Mouse (Mus musculus): ENCODE measurements around the gene Ugt1a8.

DNA sequence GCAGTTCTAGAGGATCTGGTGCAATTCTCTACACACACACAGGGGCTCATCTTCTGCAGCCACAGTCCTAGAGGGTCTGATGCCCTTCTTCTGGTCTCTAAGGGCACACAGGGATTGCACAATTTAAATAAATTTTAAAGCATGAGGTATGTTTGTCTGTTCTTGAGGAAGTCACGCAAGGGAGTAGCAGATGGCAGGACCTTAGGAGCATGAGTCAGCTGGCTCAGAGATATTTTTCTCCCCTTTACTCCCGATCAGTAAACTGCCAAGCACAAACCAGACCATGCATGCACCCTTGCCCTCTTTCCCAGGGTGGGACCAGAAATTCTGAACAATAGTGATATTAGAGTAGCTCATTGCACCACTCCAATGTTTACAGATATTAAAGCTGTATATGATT is 70.8 kb downstream of the Ugt1a8 start:
- no peak for TF ChIP-seq POLR2A (IDR thresholded peaks at IDR 0.05; ENCODE audit: borderline replicate concordance, extremely low read depth, low read depth, low read length)
- TF ChIP-seq CTCF (IDR thresholded peaks at IDR 0.05; ENCODE audit: insufficient read depth, low read length), result no peak
